In genomic region chr14:118691404-118691803, GRCm38 (mm10) we compare ENCODE assay signal across 14 mouse cellular contexts. TPM values are rescaled to one million over a fixed set of nuclear protein-coding genes. Genes with fewer than 3 reads are reported as not detected.
DNase-seq lines count a peak whose midpoint lies in the region; ATAC-seq and TF ChIP-seq lines count a peak whose summit lies in the region.
"Had no signal": no experiment of that assay in that cellular context is flagged by ENCODE, and none has a peak within 500 bp of the region (broad histone marks: within the 10 kb centered on the region; RNA-seq: fewer than 3 reads in every experiment).

No protein-coding gene starts in this region.

- no peak for ATAC-seq in hindbrain, embryonic 13.5 days (ENCODE audit: low FRiP score)
- ATAC-seq: forebrain, embryonic 15.5 days had no signal

- TF ChIP-seq POLR2A in liver, adult 2 months (IDR thresholded peaks at IDR 0.05; ENCODE audit: extremely low read depth, insufficient read depth, low read length) = no peak
- TF ChIP-seq POLR2A in cortical plate, adult 2 months (IDR thresholded peaks at IDR 0.05; ENCODE audit: extremely low read depth, insufficient read depth, low read length) = no peak

- WGBS in hindbrain, embryonic 10.5 days = 89% methylated on average over 5 of the region's 5 CpGs
- WGBS in hindbrain, embryonic 13.5 days = 86% methylated on average over 5 of the region's 5 CpGs
- 77% methylated on average over 5 of the region's 5 CpGs for WGBS in liver, adult 2 months

- no peaks in the 10 kb centered on the region; the same call in 1 of the 2 replicates for H3K27me3 ChIP-seq in hindbrain, embryonic 10.5 days (ENCODE audit: insufficient read depth, poor library complexity, severe bottlenecking)
- H3K27me3 ChIP-seq in hindbrain, embryonic 13.5 days = no peaks in the 10 kb centered on the region
- no peaks in the 10 kb centered on the region; the same call in 1 of the 2 replicates for H3K27me3 ChIP-seq in liver, adult 2 months (ENCODE audit: control insufficient read depth, insufficient read depth, low read length)
- H3K27me3 ChIP-seq: embryonic facial prominence, embryonic 12.5 days; forebrain, embryonic 15.5 days; limb, embryonic 12.5 days had no signal

- no peak overlapping the region for H3K4me3 ChIP-seq in hindbrain, embryonic 10.5 days
- H3K4me3 ChIP-seq in hindbrain, embryonic 13.5 days = no peak overlapping the region
- H3K4me3 ChIP-seq in liver, adult 2 months (ENCODE audit: insufficient read depth, low read depth, low read length) = no peak overlapping the region
- no peak overlapping the region for H3K4me3 ChIP-seq in cortical plate, adult 2 months (ENCODE audit: insufficient read depth, low read length)
- H3K4me3 ChIP-seq: embryonic facial prominence, embryonic 12.5 days; forebrain, embryonic 15.5 days; limb, embryonic 12.5 days had no signal

- no peak overlapping the region for H3K9ac ChIP-seq in hindbrain, embryonic 13.5 days
- H3K9ac ChIP-seq in liver, adult 2 months (ENCODE audit: low read depth, low read length) = no peak overlapping the region
- H3K9ac ChIP-seq: embryonic facial prominence, embryonic 12.5 days; forebrain, embryonic 15.5 days; hindbrain, embryonic 14.5 days; limb, embryonic 12.5 days had no signal

- DNase-seq in hindbrain, embryonic 10.5 days (ENCODE audit: low spot score) = no peak
- DNase-seq in liver, adult 2 months (ENCODE audit: extremely low read depth, low read depth, low spot score) = no peak
- DNase-seq in liver (no peak), ES-CJ7 (ENCODE audit: low read depth, low spot score) (peak; percentile 42), MN1 (ENCODE audit: low spot score) (no peak)
- no peak for DNase-seq in right cerebral cortex, postnatal 10 days (ENCODE audit: low spot score in 2 of 2)
- DNase-seq: cerebellum, adult 2 months; gastrocnemius, postnatal 14 days had no signal

- peaks cover 15% of the 10 kb centered on the region; the same call in 1 of the 2 replicates for H3K36me3 ChIP-seq in hindbrain, embryonic 10.5 days
- H3K36me3 ChIP-seq in hindbrain, embryonic 13.5 days = no peaks in the 10 kb centered on the region
- no peaks in the 10 kb centered on the region for H3K36me3 ChIP-seq in liver, adult 2 months (ENCODE audit: control insufficient read depth, insufficient read depth, low read length)
- H3K36me3 ChIP-seq: embryonic facial prominence, embryonic 12.5 days; forebrain, embryonic 15.5 days; limb, embryonic 12.5 days had no signal

- H3K79me2 ChIP-seq in liver, adult 2 months (ENCODE audit: control insufficient read depth, insufficient read depth, low read length) = no peaks in the 10 kb centered on the region

- H3K27ac ChIP-seq in hindbrain, embryonic 10.5 days = 0 out of 2 replicates have a peak overlapping the region, but pooled peaks have one; percentile 18
- H3K27ac ChIP-seq in hindbrain, embryonic 13.5 days = no peak overlapping the region
- H3K27ac ChIP-seq in liver, adult 2 months (replicated peaks; ENCODE audit: insufficient read depth, low read depth, low read length) = peak overlapping the region; percentile 36; the same call in 1 of the 2 replicates
- peak overlapping the region; percentile 54; the same call in 1 of the 2 replicates for H3K27ac ChIP-seq in cortical plate, adult 2 months (ENCODE audit: insufficient read depth, low read length)
- H3K27ac ChIP-seq: embryonic facial prominence, embryonic 12.5 days; forebrain, embryonic 15.5 days; hindbrain, embryonic 14.5 days; limb, embryonic 12.5 days had no signal

- TF ChIP-seq CTCF in liver, adult 2 months (IDR thresholded peaks at IDR 0.05; ENCODE audit: low read depth, low read length) = no peak
- TF ChIP-seq CTCF in cortical plate, adult 2 months (IDR thresholded peaks at IDR 0.05; ENCODE audit: extremely low read depth, insufficient read depth, low read length) = no peak

- no peaks in the 10 kb centered on the region for H3K9me3 ChIP-seq in hindbrain, embryonic 10.5 days
- H3K9me3 ChIP-seq in hindbrain, embryonic 13.5 days = no peaks in the 10 kb centered on the region
- H3K9me3 ChIP-seq: embryonic facial prominence, embryonic 12.5 days; forebrain, embryonic 15.5 days; limb, embryonic 12.5 days had no signal

- peaks cover 32% of the 10 kb centered on the region for H3K4me1 ChIP-seq in hindbrain, embryonic 10.5 days (replicated peaks)
- H3K4me1 ChIP-seq in hindbrain, embryonic 13.5 days (replicated peaks) = peaks cover 14% of the 10 kb centered on the region
- peaks cover 2% of the 10 kb centered on the region; the same call in 1 of the 2 replicates for H3K4me1 ChIP-seq in liver, adult 2 months (ENCODE audit: control insufficient read depth, insufficient read depth, low read length)
- no peaks in the 10 kb centered on the region for H3K4me1 ChIP-seq in cortical plate, adult 2 months (ENCODE audit: control insufficient read depth, insufficient read depth, low read length)
- H3K4me1 ChIP-seq: forebrain, embryonic 15.5 days had no signal

- no peak overlapping the region for H3K4me2 ChIP-seq in hindbrain, embryonic 13.5 days
- H3K4me2 ChIP-seq: embryonic facial prominence, embryonic 12.5 days; forebrain, embryonic 15.5 days; hindbrain, embryonic 14.5 days; limb, embryonic 12.5 days had no signal

RNA-seq across cellular contexts. Expression of gene Abcc4, which starts 14.6 kb away (rescaled TPM):
- 2.8 and 4.6 TPM in 2 replicates for polyA plus RNA-seq in hindbrain, embryonic 10.5 days (2016; fragmentation: Nextera tagmentation; extraction: Ambion mirVana)
- polyA plus RNA-seq in hindbrain, embryonic 13.5 days (2015; fragmentation: Nextera tagmentation; extraction: Ambion mirVana) = 1.9 and 2.0 TPM in 2 replicates
- 3.0 and 5.2 TPM in 2 replicates for total RNA-seq in liver, adult 2 months (2014; rRNA removed)
- 0.89 and 1.5 TPM in 2 replicates for polyA plus RNA-seq in liver, adult 2 months (2012; rRNA removed)
- 6.7 and 6.8 TPM in 2 replicates for polyA plus RNA-seq in cortical plate, adult 2 months (2012; rRNA removed)
